Mouse (Mus musculus): ENCODE measurements around the gene Ror1.

GRCm38 (mm10) chr4:100058631-100059030, 37.0 kb upstream of the Ror1 start:
- TF ChIP-seq CHD2 (IDR thresholded peaks at IDR 0.05; ENCODE audit: low read depth, low read length): no peak
- no peak for TF ChIP-seq HCFC1 (IDR thresholded peaks at IDR 0.05; ENCODE audit: borderline replicate concordance, insufficient read depth, low read length)
- TF ChIP-seq MAFK (IDR thresholded peaks at IDR 0.05; ENCODE audit: insufficient read depth, low read depth, low read length): no peak
- no peak for TF ChIP-seq ZC3H11A (IDR thresholded peaks at IDR 0.05; ENCODE audit: borderline replicate concordance, low read depth, low read length)
